Mouse (Mus musculus) embryonic facial prominence, embryonic 11.5 days (tissue): Measurements from ENCODE around the gene Hspa4l. TPM values are rescaled to one million over a fixed set of nuclear protein-coding genes. Genes with fewer than 3 reads are reported as not detected.

Experiments used
- ATAC-seq: fragments of 200-750 bp; cut with Nextera tagmentation; replicated peaks from 2 replicates; pipeline ENCODE4 v1.8.0; 2017; ENCODE audit warnings: low read depth; ENCODE audit not compliant: insufficient number of reproducible peaks, low FRiP score, low TSS enrichment
- DNase-seq: peaks from one replicate; pipeline ENCODE4 v3.0.0-alpha.2; 2015; ENCODE audit warnings: low spot score
- H3K27ac ChIP-seq: fragments of 300-500 bp; sonication (generic); replicated peaks from 2 replicates; pipeline ENCODE4 v1.5.1; 2014; ENCODE audit warnings: mild to moderate bottlenecking, low read depth, low read length, control low read depth
- H3K27me3 ChIP-seq: fragments of 300-500 bp; sonication (generic); 2 replicates; pipeline ENCODE4 v1.6.1; 2014; ENCODE audit warnings: mild to moderate bottlenecking, low read length, moderate library complexity, mixed read lengths; ENCODE audit not compliant: control insufficient read depth, insufficient read depth
- H3K36me3 ChIP-seq: fragments of 300-500 bp; sonication (generic); replicated peaks from 2 replicates; pipeline ENCODE4 v1.6.1; 2014; ENCODE audit warnings: low read depth, mild to moderate bottlenecking, low read length, moderate library complexity, mixed read lengths; ENCODE audit not compliant: control insufficient read depth, insufficient read depth
- H3K4me1 ChIP-seq: fragments of 300-500 bp; sonication (generic); 2 replicates; pipeline ENCODE4 v1.6.1; 2014; ENCODE audit warnings: low read length, mixed read lengths; ENCODE audit not compliant: control insufficient read depth, insufficient read depth
- H3K4me2 ChIP-seq: fragments of 300-500 bp; sonication (generic); 2 replicates; pipeline ENCODE4 v1.6.1; 2014; ENCODE audit warnings: low read depth, mild to moderate bottlenecking, control low read depth, low read length, moderate library complexity
- H3K4me3 ChIP-seq: fragments of 300-500 bp; sonication (generic); 2 replicates; pipeline ENCODE4 v1.5.1; 2014; ENCODE audit warnings: low read depth, low read length, control low read depth
- H3K9ac ChIP-seq: fragments of 300-500 bp; sonication (generic); replicated peaks from 2 replicates; pipeline ENCODE4 v1.6.1; 2014; ENCODE audit warnings: mild to moderate bottlenecking, control low read depth, low read length
- H3K9me3 ChIP-seq: fragments of 300-500 bp; sonication (generic); replicated peaks from 2 replicates; pipeline ENCODE4 v1.6.1; 2016; ENCODE audit warnings: mild to moderate bottlenecking, low read length, inconsistent platforms, mixed read lengths; ENCODE audit not compliant: control insufficient read depth
- WGBS: fragments of 180-500 bp; shearing (Covaris S2); extraction: QIAGEN DNeasy Blood & Tissue Kit; methylation state at CpG from one replicate; pipeline ENCODE4 v1.1.7; 2014; 5-methylcytosine and 5-hydroxymethylcytosine counted together
- polyA plus RNA-seq: library from polyadenylated mRNA; unstranded; fragments of >200 nt; fragmentation: Nextera tagmentation; extraction: Ambion mirVana; gene quantifications from 2 replicates; pipeline ENCODE4 v1.2.1, GENCODE M21; 2014

Hspa4l gene
- polyA plus RNA-seq: 22.7 and 23.6 TPM in 2 replicates

- H3K27ac ChIP-seq: peak within 1 kb of the TSS; percentile 67
- peak within 1 kb of the TSS; percentile 67 for H3K9ac ChIP-seq
- H3K27me3 ChIP-seq: no peaks in the 10 kb centered on the region
- peak within 1 kb of the TSS; percentile 65 for H3K4me3 ChIP-seq
- H3K4me2 ChIP-seq: peak within 1 kb of the TSS; percentile 95
- 22% methylated on average over 16 of the region's 16 CpGs for WGBS
- no peaks in the 10 kb centered on the region for H3K36me3 ChIP-seq
- H3K9me3 ChIP-seq: no peaks in the 10 kb centered on the region
- peak; percentile 4 for DNase-seq
- ATAC-seq: no peak
- peaks cover 3% of the 10 kb centered on the region; the same call in 1 of the 2 replicates for H3K4me1 ChIP-seq
These were observed at the start of gene Hspa4l for GRCm38 (mm10) chr3:40744024-40744835. TSS of gene Hspa4l (plus strand) at chr3:40744495.

GRCm38 (mm10) chr3:40695162-40695561 lies 49.1 kb upstream of the Hspa4l start:
- H3K27ac ChIP-seq: no peak overlapping the region
- no peak overlapping the region for H3K4me2 ChIP-seq
- 98% methylated on average over 2 of the region's 2 CpGs for WGBS
- H3K27me3 ChIP-seq: no peaks in the 10 kb centered on the region
- no peak overlapping the region for H3K9ac ChIP-seq
- ATAC-seq (no peak), DNase-seq (no peak)
- no peaks in the 10 kb centered on the region for H3K9me3 ChIP-seq
- no peak overlapping the region for H3K4me3 ChIP-seq
- H3K4me1 ChIP-seq: no peaks in the 10 kb centered on the region
- H3K36me3 ChIP-seq: no peaks in the 10 kb centered on the region

- no peak overlapping the region for H3K9ac ChIP-seq
- H3K27me3 ChIP-seq: no peaks in the 10 kb centered on the region
- no peaks in the 10 kb centered on the region for H3K4me1 ChIP-seq
- H3K9me3 ChIP-seq: no peaks in the 10 kb centered on the region
- ATAC-seq: no peak
- H3K4me3 ChIP-seq: no peak overlapping the region
- no peak overlapping the region for H3K27ac ChIP-seq
- H3K4me2 ChIP-seq: no peak overlapping the region
- no peak for DNase-seq
- H3K36me3 ChIP-seq: no peaks in the 10 kb centered on the region
- 88% methylated on average over 3 of the region's 3 CpGs for WGBS
These were observed 45.5 kb upstream of the Hspa4l start for GRCm38 (mm10) chr3:40698834-40699233.

GRCm38 (mm10) chr3:40704816-40705430 lies 39.4 kb upstream of the Hspa4l start:
- Histone ChIP-seq H3K9ac (no peak overlapping the region), H3K4me1 (no peaks in the 10 kb centered on the region), H3K4me3 (no peak overlapping the region), H3K9me3 (no peaks in the 10 kb centered on the region), H3K27me3 (no peaks in the 10 kb centered on the region), H3K4me2 (no peak overlapping the region), H3K36me3 (no peaks in the 10 kb centered on the region), H3K27ac (no peak overlapping the region)
- WGBS: 88% methylated on average over 5 of the region's 5 CpGs
- no peak for DNase-seq
- no peak for ATAC-seq

GRCm38 (mm10) chr3:40708655-40709054 lies 35.6 kb upstream of the Hspa4l start, which contains the start of gene Slc25a31:
TSS of gene Slc25a31 (plus strand) at chr3:40708855.
- no peaks in the 10 kb centered on the region for H3K9me3 ChIP-seq
- H3K4me3 ChIP-seq: no peak within 1 kb of the TSS
- ATAC-seq: no peak
- DNase-seq: no peak
- no peak within 1 kb of the TSS for H3K9ac ChIP-seq
- H3K4me1 ChIP-seq: no peaks in the 10 kb centered on the region
- no peaks in the 10 kb centered on the region for H3K27me3 ChIP-seq
- H3K27ac ChIP-seq: no peak within 1 kb of the TSS
- H3K4me2 ChIP-seq: no peak within 1 kb of the TSS
- no peaks in the 10 kb centered on the region for H3K36me3 ChIP-seq
- 88% methylated on average over 30 of the region's 30 CpGs for WGBS

GRCm38 (mm10) chr3:40716056-40716455 lies 28.2 kb upstream of the Hspa4l start:
- DNase-seq (no peak), ATAC-seq (no peak)
- Histone ChIP-seq H3K9me3 (no peaks in the 10 kb centered on the region), H3K27me3 (no peaks in the 10 kb centered on the region), H3K27ac (no peak overlapping the region), H3K9ac (no peak overlapping the region), H3K36me3 (no peaks in the 10 kb centered on the region), H3K4me2 (no peak overlapping the region), H3K4me1 (no peaks in the 10 kb centered on the region), H3K4me3 (no peak overlapping the region)
- 61% methylated on average over 1 of the region's 1 CpGs for WGBS

GRCm38 (mm10) chr3:40719022-40719421 lies 25.3 kb upstream of the Hspa4l start:
- no peaks in the 10 kb centered on the region for H3K4me1 ChIP-seq
- H3K4me2 ChIP-seq: no peak overlapping the region
- no peak for DNase-seq
- no peaks in the 10 kb centered on the region for H3K9me3 ChIP-seq
- 83% methylated on average over 3 of the region's 3 CpGs for WGBS
- ATAC-seq: no peak
- no peaks in the 10 kb centered on the region for H3K36me3 ChIP-seq
- H3K27me3 ChIP-seq: no peaks in the 10 kb centered on the region
- H3K27ac ChIP-seq: no peak overlapping the region
- H3K9ac ChIP-seq: no peak overlapping the region
- H3K4me3 ChIP-seq: no peak overlapping the region

GRCm38 (mm10) chr3:40738381-40738912 lies 5.8 kb upstream of the Hspa4l start:
- H3K27ac ChIP-seq: no peak overlapping the region
- H3K9me3 ChIP-seq: no peaks in the 10 kb centered on the region
- no peak for ATAC-seq
- H3K4me2 ChIP-seq: no peak overlapping the region
- H3K4me1 ChIP-seq: no peaks in the 10 kb centered on the region
- H3K36me3 ChIP-seq: no peaks in the 10 kb centered on the region
- no peak overlapping the region for H3K4me3 ChIP-seq
- H3K9ac ChIP-seq: no peak overlapping the region
- 83% methylated on average over 6 of the region's 6 CpGs for WGBS
- no peak for DNase-seq
- H3K27me3 ChIP-seq: no peaks in the 10 kb centered on the region
